Mouse (Mus musculus) midbrain, embryonic 12.5 days (tissue): ENCODE measurements around the gene Tcf12. TPM values are rescaled to one million over a fixed set of nuclear protein-coding genes. Genes with fewer than 3 reads are reported as not detected.

Experiments used
- ATAC-seq: fragments of 200-750 bp; cut with Nextera tagmentation; 2 replicates; pipeline ENCODE4 v1.8.0; 2017; ENCODE audit warnings: low read depth, moderate TSS enrichment, moderate library complexity; ENCODE audit not compliant: low FRiP score
- H3K27ac ChIP-seq: fragments of 300-500 bp; sonication (generic); replicated peaks from 2 replicates; pipeline ENCODE4 v1.5.1; 2016; ENCODE audit warnings: mild to moderate bottlenecking
- H3K27me3 ChIP-seq: fragments of 300-500 bp; sonication (generic); 2 replicates; pipeline ENCODE4 v1.6.1; 2016; ENCODE audit warnings: mild to moderate bottlenecking
- H3K36me3 ChIP-seq: fragments of 300-500 bp; sonication (generic); 2 replicates; pipeline ENCODE4 v1.6.1; 2016
- H3K4me1 ChIP-seq: fragments of 300-500 bp; sonication (generic); 2 replicates; pipeline ENCODE4 v1.6.1; 2016
- H3K4me2 ChIP-seq: fragments of 300-500 bp; sonication (generic); replicated peaks from 2 replicates; pipeline ENCODE4 v1.6.1; 2016; ENCODE audit warnings: mild to moderate bottlenecking, moderate library complexity
- H3K4me3 ChIP-seq: fragments of 300-500 bp; sonication (generic); 2 replicates; pipeline ENCODE4 v1.5.1; 2016; ENCODE audit warnings: mild to moderate bottlenecking
- H3K9ac ChIP-seq: fragments of 300-500 bp; sonication (generic); replicated peaks from 2 replicates; pipeline ENCODE4 v1.6.1; 2016; ENCODE audit warnings: mild to moderate bottlenecking, moderate library complexity
- H3K9me3 ChIP-seq: fragments of 300-500 bp; sonication (generic); 2 replicates; pipeline ENCODE4 v1.6.1; 2016; ENCODE audit warnings: mild to moderate bottlenecking
- WGBS: fragments of 180-500 bp; shearing (Covaris S2); methylation state at CpG from one replicate; pipeline ENCODE4 v1.1.7; 2016; 5-methylcytosine and 5-hydroxymethylcytosine counted together
- polyA plus RNA-seq: library from polyadenylated mRNA; unstranded; fragments of >200 nt; fragmentation: Nextera tagmentation; extraction: Ambion mirVana; gene quantifications from 2 replicates; pipeline ENCODE4 v1.2.1, GENCODE M21; 2016

Gene Tcf12
- polyA plus RNA-seq, 1 experiment from 2014 or later = 227 TPM

DNA sequence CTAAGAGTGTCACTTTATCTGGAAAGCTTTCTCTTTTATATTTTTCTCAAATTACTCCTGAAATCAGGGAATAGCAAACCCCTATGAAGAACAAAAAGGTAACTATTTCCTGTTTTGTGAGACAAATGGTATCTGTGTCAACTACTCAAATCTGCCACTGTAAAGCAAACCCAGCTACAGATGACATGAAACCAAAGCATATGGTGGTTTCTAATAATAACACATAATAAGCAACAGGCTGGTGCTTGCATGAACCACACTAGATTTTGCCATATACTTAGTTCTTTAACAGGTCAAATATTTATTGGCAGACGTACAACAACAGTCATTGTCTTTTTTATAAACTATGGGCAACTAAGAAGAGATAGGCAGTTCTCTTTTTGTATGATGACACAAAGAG lies 253.7 kb downstream of the Tcf12 start:
- no peak overlapping the region for H3K4me2 ChIP-seq
- peaks cover 66% of the 10 kb centered on the region for H3K36me3 ChIP-seq
- no peaks in the 10 kb centered on the region for H3K27me3 ChIP-seq
- ATAC-seq = no peak
- no peak overlapping the region for H3K4me3 ChIP-seq
- peaks cover 3% of the 10 kb centered on the region; the same call in 1 of the 2 replicates for H3K4me1 ChIP-seq
- no peaks in the 10 kb centered on the region for H3K9me3 ChIP-seq
- H3K27ac ChIP-seq = no peak overlapping the region
- no peak overlapping the region for H3K9ac ChIP-seq
- 95% methylated on average over 1 of the region's 1 CpGs for WGBS

DNA sequence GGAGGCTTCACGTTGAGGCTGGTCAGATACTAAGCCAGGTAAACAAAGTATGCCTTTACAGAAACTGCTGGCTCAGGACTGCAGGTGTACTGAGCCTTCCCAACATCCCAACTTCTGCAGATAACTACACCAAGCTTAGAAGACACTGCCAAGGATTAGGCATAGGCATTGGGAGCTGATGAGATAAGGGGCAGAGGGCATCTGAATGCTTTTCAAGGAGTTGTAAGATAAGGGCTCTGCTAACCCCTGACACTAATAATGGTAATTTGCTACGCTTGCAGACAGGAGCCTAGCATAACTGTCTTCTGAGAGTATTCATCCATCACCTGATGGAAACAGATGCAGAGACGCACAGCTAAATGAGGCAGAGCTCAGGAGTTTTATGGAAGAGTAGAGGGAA lies 257.8 kb downstream of the Tcf12 start:
- H3K4me1 ChIP-seq = no peaks in the 10 kb centered on the region
- WGBS = 87% methylated on average over 3 of the region's 3 CpGs
- H3K27me3 ChIP-seq = no peaks in the 10 kb centered on the region

GRCm38 (mm10) chr9:71850283-71850682 lies 261.4 kb downstream of the Tcf12 start:
- no peaks in the 10 kb centered on the region for H3K9me3 ChIP-seq
- no peak overlapping the region for H3K27ac ChIP-seq
- ATAC-seq = no peak
- no peaks in the 10 kb centered on the region for H3K4me1 ChIP-seq
- no peaks in the 10 kb centered on the region for H3K27me3 ChIP-seq
- no peak overlapping the region for H3K9ac ChIP-seq
- 96% methylated on average over 1 of the region's 1 CpGs for WGBS
- no peak overlapping the region for H3K4me2 ChIP-seq
- no peak overlapping the region for H3K4me3 ChIP-seq
- peaks cover 91% of the 10 kb centered on the region for H3K36me3 ChIP-seq

More for the DNA sequence above, 257.8 kb downstream of the Tcf12 start:
- no peak overlapping the region for H3K4me2 ChIP-seq
- H3K9ac ChIP-seq = no peak overlapping the region
- no peak for ATAC-seq
- H3K9me3 ChIP-seq = no peaks in the 10 kb centered on the region
- H3K4me3 ChIP-seq = no peak overlapping the region
- H3K27ac ChIP-seq = no peak overlapping the region
- H3K36me3 ChIP-seq = peaks cover 89% of the 10 kb centered on the region

- 94% methylated on average over 3 of the region's 3 CpGs for WGBS
- Histone ChIP-seq H3K4me3 (no peak overlapping the region), H3K9ac (no peak overlapping the region), H3K27ac (no peak overlapping the region), H3K36me3 (peaks cover 86% of the 10 kb centered on the region), H3K9me3 (no peaks in the 10 kb centered on the region), H3K27me3 (no peaks in the 10 kb centered on the region), H3K4me1 (no peaks in the 10 kb centered on the region), H3K4me2 (no peak overlapping the region)
- no peak for ATAC-seq
Observed at GRCm38 (mm10) chr9:71848392-71848791, 263.3 kb downstream of the Tcf12 start.

DNA sequence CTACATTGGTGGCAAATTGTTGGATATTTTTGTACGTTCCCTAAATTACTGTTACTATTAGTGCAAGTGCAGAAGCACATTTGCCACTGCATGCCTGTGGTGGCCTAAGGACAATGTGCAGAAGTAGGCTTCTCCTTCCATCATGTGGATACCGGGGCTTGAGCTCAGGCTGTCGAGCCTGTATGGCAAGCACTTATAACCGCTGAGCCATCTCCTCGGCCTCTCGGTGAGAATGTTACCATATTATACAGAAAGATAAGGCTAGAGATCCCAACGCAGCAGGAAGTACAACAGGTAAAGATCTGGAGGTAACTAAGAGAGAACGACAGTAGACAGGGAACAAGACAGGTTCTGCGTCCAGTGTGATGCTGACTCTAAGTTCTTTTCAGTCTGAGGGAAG lies 263.8 kb downstream of the Tcf12 start:
- Histone ChIP-seq H3K27ac (no peak overlapping the region), H3K4me2 (no peak overlapping the region), H3K9ac (no peak overlapping the region), H3K36me3 (peaks cover 86% of the 10 kb centered on the region), H3K4me1 (no peaks in the 10 kb centered on the region), H3K9me3 (no peaks in the 10 kb centered on the region), H3K27me3 (no peaks in the 10 kb centered on the region), H3K4me3 (no peak overlapping the region)
- WGBS = 95% methylated on average over 9 of the region's 9 CpGs
- no peak for ATAC-seq

- H3K36me3 ChIP-seq = peaks cover 51% of the 10 kb centered on the region
- H3K27me3 ChIP-seq = no peaks in the 10 kb centered on the region
- H3K27ac ChIP-seq = no peak overlapping the region
- no peaks in the 10 kb centered on the region for H3K4me1 ChIP-seq
- no peak overlapping the region for H3K4me2 ChIP-seq
- 94% methylated on average over 5 of the region's 5 CpGs for WGBS
- no peak; the same call in 1 of the 2 replicates for ATAC-seq
- no peak overlapping the region for H3K4me3 ChIP-seq
- H3K9me3 ChIP-seq = no peaks in the 10 kb centered on the region
- H3K9ac ChIP-seq = no peak overlapping the region
Observed at GRCm38 (mm10) chr9:71841850-71842249, 269.8 kb downstream of the Tcf12 start.

- Histone ChIP-seq H3K27me3 (no peaks in the 10 kb centered on the region), H3K4me3 (no peak overlapping the region), H3K4me1 (peaks cover 10% of the 10 kb centered on the region), H3K27ac (0 out of 2 replicates have a peak overlapping the region, but pooled peaks have one; percentile 11), H3K36me3 (peaks cover 12% of the 10 kb centered on the region), H3K9ac (no peak overlapping the region), H3K4me2 (no peak overlapping the region), H3K9me3 (no peaks in the 10 kb centered on the region)
- 56% methylated on average over 5 of the region's 5 CpGs for WGBS
- no peak for ATAC-seq
Observed at GRCm38 (mm10) chr9:71837366-71837765, 274.3 kb downstream of the Tcf12 start.

- Histone ChIP-seq H3K36me3 (peaks cover 3% of the 10 kb centered on the region; the same call in 1 of the 2 replicates), H3K4me3 (no peak overlapping the region), H3K4me2 (no peak overlapping the region), H3K27ac (no peak overlapping the region), H3K27me3 (no peaks in the 10 kb centered on the region), H3K9ac (no peak overlapping the region), H3K9me3 (no peaks in the 10 kb centered on the region), H3K4me1 (peaks cover 14% of the 10 kb centered on the region)
- 91% methylated on average over 1 of the region's 1 CpGs for WGBS
- ATAC-seq = no peak
Observed at GRCm38 (mm10) chr9:71836366-71836765, 275.3 kb downstream of the Tcf12 start.

DNA sequence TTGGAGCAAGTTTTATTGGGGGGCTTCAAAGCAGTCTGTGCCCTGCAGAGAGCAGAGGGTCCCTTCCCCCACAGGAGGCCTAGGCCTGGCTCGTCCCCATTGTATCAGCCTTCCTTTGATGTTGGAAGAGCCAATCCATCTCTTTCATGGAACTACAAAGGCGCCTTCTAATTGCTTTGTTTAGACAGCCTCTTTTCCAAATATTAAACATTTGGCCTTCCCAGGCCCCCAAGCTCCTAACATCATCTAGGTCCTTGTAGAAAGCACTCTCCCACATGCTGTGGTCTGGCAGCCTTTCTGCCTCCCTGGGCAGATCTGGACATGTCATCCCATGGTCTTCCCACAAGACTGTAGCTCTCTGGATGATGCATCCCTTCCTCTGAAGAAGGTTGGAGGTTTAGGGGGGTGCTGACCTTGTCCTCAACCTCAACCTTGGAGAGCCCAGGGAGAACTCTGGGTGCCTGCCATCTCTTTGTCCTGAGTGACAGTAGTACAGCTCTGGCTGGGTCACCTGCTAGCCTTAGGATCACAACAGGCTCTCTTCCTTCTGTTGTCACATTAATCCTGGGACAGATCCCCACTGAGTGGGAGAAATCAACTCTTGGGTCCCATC lies 276.4 kb downstream of the Tcf12 start:
- no peak overlapping the region for H3K4me3 ChIP-seq
- H3K27me3 ChIP-seq = no peaks in the 10 kb centered on the region
- H3K9me3 ChIP-seq = no peaks in the 10 kb centered on the region
- ATAC-seq = no peak
- H3K9ac ChIP-seq = no peak overlapping the region
- 0 out of 2 replicates have a peak, but pooled peaks cover 3% of the 10 kb centered on the region for H3K36me3 ChIP-seq
- H3K4me1 ChIP-seq = peaks cover 14% of the 10 kb centered on the region
- H3K27ac ChIP-seq = peak overlapping the region; percentile 17; the same call in 1 of the 2 replicates
- no peak overlapping the region for H3K4me2 ChIP-seq
- WGBS = 19% methylated on average over 2 of the region's 2 CpGs

DNA sequence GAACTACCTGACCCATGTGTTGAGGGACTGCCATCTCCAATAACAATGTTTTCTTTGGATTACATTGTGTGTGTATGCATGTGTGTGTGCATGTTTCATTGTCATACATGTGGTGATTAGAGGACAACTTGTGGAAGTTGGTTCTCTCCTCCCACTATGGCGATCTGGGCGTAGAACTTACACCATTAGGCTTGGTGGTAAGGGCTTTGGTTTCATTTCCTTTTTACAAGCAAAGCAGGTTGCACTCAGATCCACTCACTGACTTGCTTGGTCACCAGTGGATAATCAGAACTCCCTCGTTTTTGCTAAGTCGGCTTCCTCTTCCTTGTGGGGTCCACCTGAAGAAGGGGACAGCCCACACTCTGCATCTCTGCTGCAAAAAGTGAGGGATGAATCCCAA lies 277.0 kb downstream of the Tcf12 start:
- H3K27me3 ChIP-seq = no peaks in the 10 kb centered on the region
- 0 out of 2 replicates have a peak, but pooled peaks cover 3% of the 10 kb centered on the region for H3K36me3 ChIP-seq
- no peaks in the 10 kb centered on the region for H3K9me3 ChIP-seq
- ATAC-seq = no peak
- WGBS = 75% methylated on average over 4 of the region's 4 CpGs
- H3K27ac ChIP-seq = no peak overlapping the region; the same call in 1 of the 2 replicates
- H3K4me2 ChIP-seq = no peak overlapping the region
- no peak overlapping the region for H3K9ac ChIP-seq
- H3K4me1 ChIP-seq = peaks cover 14% of the 10 kb centered on the region
- H3K4me3 ChIP-seq = no peak overlapping the region

GRCm38 (mm10) chr9:71831756-71832699 lies 279.6 kb downstream of the Tcf12 start:
- Histone ChIP-seq H3K27me3 (no peaks in the 10 kb centered on the region), H3K9me3 (no peaks in the 10 kb centered on the region), H3K4me3 (no peak overlapping the region), H3K27ac (no peak overlapping the region), H3K4me2 (no peak overlapping the region), H3K36me3 (no peaks in the 10 kb centered on the region), H3K9ac (no peak overlapping the region), H3K4me1 (peaks cover 14% of the 10 kb centered on the region)
- WGBS = 42% methylated on average over 26 of the region's 26 CpGs
- ATAC-seq = no peak

DNA sequence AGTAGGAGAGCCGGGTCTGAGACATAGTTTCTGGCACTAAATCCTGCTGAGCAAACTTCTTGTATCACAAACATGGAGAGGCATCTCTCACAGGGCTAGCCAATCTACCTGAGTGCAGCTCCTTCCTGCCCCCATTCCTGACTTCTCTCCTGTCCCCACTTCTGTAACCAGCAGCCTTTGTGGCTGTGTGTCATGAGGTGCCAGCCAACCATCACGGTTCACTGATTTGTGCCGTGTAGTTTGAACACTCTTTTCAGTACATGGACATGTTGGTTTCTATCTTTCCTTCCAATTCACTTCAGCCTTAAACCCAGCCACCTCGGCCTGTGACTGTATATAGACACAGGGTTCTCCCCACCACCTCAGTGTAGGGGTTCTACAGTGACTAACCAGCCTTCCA lies 280.7 kb downstream of the Tcf12 start:
- ATAC-seq = no peak
- no peak overlapping the region for H3K4me3 ChIP-seq
- no peak overlapping the region for H3K27ac ChIP-seq
- no peak overlapping the region for H3K4me2 ChIP-seq
- H3K4me1 ChIP-seq = peaks cover 17% of the 10 kb centered on the region
- H3K27me3 ChIP-seq = no peaks in the 10 kb centered on the region
- 82% methylated on average over 4 of the region's 4 CpGs for WGBS
- no peak overlapping the region for H3K9ac ChIP-seq
- no peaks in the 10 kb centered on the region for H3K9me3 ChIP-seq
- H3K36me3 ChIP-seq = no peaks in the 10 kb centered on the region
